Comparison of ENCODE assay signal across 21 mouse cellular contexts in the genomic region with DNA sequence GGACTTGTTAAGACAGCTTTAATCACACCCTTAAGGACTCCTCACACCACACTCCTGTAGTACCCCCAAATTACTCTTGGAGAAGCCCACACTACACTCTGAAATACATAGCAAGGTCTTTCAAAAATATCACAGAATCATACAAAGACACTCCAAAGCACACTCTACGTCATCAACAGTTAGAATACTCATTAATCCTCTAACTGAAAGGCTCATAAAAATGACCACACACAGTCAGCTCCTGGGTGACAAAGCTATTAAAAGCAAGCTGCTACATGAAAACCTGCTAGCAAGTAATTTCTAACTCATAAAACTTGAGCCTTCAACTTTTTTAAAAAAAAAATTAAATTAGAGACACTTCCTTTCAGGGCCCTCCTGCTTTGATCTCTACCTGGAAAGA.
"Had no signal": no experiment of that assay in that cellular context is flagged by ENCODE, and none has a peak within 500 bp of the region (broad histone marks: within the 10 kb centered on the region; RNA-seq: fewer than 3 reads in every experiment).

No protein-coding gene starts in this region.

- H3K4me3 ChIP-seq: layer of hippocampus, adult 2 months; limb, embryonic 15.5 days; midbrain, embryonic 10.5 days; midbrain, embryonic 15.5 days; neural tube, embryonic 12.5 days; neural tube, embryonic 15.5 days; stomach, embryonic 15.5 days had no signal

- DNase-seq: kidney, adult 8-10 months; kidney, postnatal 14 days; layer of hippocampus, adult 9-11 months; liver, postnatal 0 days; lung, embryonic 14.5 days; right cerebral cortex, adult 18-20 months; right cerebral cortex, postnatal 25 days; spleen, adult 18-20 months; thymus, postnatal 25 days had no signal

- H3K9me3 ChIP-seq: limb, embryonic 15.5 days; midbrain, embryonic 10.5 days; midbrain, embryonic 15.5 days; neural tube, embryonic 12.5 days; neural tube, embryonic 15.5 days; stomach, embryonic 15.5 days had no signal

- H3K4me1 ChIP-seq: limb, embryonic 15.5 days; midbrain, embryonic 10.5 days; midbrain, embryonic 15.5 days; neural tube, embryonic 12.5 days; neural tube, embryonic 15.5 days; stomach, embryonic 15.5 days had no signal

- H3K27ac ChIP-seq: layer of hippocampus, adult 2 months; limb, embryonic 15.5 days; liver, embryonic 14.5 days; macrophage; midbrain, embryonic 10.5 days; midbrain, embryonic 15.5 days; neural tube, embryonic 12.5 days; neural tube, embryonic 15.5 days; stomach, embryonic 15.5 days had no signal

- H3K27me3 ChIP-seq: limb, embryonic 15.5 days; midbrain, embryonic 15.5 days; neural tube, embryonic 12.5 days; neural tube, embryonic 15.5 days; stomach, embryonic 15.5 days had no signal

- ATAC-seq: intestine, postnatal 0 days; liver, postnatal 0 days; lung, postnatal 0 days; midbrain, embryonic 15.5 days had no signal

- H3K4me2 ChIP-seq: limb, embryonic 15.5 days; liver, embryonic 11.5 days; lung, embryonic 14.5 days; midbrain, embryonic 15.5 days; neural tube, embryonic 12.5 days; neural tube, embryonic 15.5 days; stomach, embryonic 15.5 days had no signal

- H3K9ac ChIP-seq: limb, embryonic 15.5 days; liver, embryonic 14.5 days; liver, postnatal 0 days; lung, embryonic 14.5 days; midbrain, embryonic 15.5 days; neural tube, embryonic 12.5 days; neural tube, embryonic 15.5 days; stomach, embryonic 15.5 days had no signal

- H3K36me3 ChIP-seq: limb, embryonic 15.5 days; midbrain, embryonic 10.5 days; midbrain, embryonic 15.5 days; neural tube, embryonic 12.5 days; neural tube, embryonic 15.5 days; stomach, embryonic 15.5 days had no signal
